Mouse (Mus musculus): ENCODE results near the gene Flrt2. TPM values are rescaled to one million over a fixed set of nuclear protein-coding genes. Genes with fewer than 3 reads are reported as not detected.
"Not testable (repeated sequence)": the region's sequence is repeated elsewhere in the genome, so short reads cannot be mapped to it uniquely, and the experiment has no call there.

Gene Flrt2
- 10 to 100 TPM; 35.5 to 41.6 TPM for total RNA-seq (2021)

DNA sequence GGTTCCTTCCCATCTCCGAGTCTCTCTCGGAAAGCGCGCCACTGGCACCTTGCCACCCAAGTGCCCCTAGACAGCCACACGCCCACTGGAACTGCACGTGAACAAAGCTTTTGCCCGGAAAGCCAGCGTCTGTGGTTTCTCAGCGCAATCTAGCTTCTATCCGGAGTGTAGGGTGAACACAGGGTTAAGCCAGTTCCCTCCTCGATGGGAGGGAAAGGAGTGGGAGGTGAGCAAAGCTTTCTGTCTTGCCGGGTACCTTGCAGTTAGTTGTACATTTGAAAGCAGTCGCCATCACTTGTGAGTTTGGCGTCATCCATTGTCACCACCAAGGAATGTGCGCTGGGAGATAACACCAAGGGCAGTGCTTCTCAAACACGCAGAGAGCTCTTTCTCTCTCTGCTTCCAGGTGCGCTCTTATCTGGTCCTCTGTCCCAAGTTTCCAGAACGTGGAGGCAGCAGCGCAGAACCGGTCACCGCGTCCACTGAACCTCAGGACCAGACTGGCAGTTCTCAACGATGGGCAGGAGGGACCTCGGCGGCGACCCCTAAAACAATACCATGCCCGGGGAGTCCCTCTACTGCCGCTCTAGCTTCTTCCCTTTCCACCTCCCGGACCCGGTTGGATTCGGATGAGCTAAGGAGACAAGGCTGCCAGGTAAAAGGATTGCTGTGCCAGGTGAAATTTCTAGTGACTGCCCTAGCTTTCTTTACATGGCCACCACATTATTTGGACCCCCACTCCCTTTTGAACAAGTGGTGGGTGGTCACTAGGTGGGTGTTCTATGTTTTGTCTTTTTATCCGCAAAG is at the start of gene Flrt2:
Flrt2 (plus strand) TSS at position 266 of the 807 bp plus-strand sequence.
- peak in 1 of 2 experiments; percentile 33 for DNase-seq (ENCODE audit: extremely low spot score in 1 of 2, low spot score in 1 of 2)

DNA sequence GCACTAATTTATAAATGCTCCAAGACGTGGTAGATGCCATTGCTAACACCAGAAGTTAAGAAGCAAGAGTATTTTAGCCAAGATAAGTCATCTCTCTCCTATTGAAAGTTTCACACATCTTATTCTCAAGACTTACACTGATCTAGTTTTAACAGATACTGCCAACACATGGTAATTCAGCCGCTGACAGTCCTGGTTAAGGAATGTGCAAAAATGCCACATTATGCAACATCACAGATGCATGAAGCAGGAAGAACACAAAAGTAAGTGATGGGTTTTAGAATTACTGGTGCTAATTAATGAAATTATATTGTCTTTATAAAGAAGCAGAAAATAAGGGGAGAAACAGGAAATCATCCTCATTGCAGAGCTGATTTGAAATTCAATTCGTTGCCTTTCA is 49.8 kb upstream of the Flrt2 start:
- DNase-seq (ENCODE audit: extremely low spot score in 1 of 2, low spot score in 1 of 2) = no peak

DNA sequence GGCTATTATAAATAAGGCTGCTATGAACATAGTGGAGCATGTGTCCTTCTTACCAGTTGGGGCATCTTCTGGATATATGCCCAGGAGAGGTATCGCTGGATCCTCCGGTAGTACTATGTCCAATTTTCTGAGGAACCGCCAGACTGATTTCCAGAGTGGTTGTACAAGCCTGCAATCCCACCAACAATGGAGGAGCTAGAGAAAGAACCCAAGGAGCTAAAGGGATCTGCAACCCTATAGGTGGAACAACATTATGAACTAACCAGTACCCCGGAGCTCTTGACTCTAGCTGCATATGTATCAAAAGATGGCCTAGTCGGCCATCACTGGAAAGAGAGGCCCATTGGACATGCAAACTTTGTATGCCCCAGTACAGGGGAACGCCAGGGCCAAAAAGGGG is 44.8 kb upstream of the Flrt2 start:
- not testable (repeated sequence) for DNase-seq (ENCODE audit: extremely low spot score in 1 of 2, low spot score in 1 of 2)

DNA sequence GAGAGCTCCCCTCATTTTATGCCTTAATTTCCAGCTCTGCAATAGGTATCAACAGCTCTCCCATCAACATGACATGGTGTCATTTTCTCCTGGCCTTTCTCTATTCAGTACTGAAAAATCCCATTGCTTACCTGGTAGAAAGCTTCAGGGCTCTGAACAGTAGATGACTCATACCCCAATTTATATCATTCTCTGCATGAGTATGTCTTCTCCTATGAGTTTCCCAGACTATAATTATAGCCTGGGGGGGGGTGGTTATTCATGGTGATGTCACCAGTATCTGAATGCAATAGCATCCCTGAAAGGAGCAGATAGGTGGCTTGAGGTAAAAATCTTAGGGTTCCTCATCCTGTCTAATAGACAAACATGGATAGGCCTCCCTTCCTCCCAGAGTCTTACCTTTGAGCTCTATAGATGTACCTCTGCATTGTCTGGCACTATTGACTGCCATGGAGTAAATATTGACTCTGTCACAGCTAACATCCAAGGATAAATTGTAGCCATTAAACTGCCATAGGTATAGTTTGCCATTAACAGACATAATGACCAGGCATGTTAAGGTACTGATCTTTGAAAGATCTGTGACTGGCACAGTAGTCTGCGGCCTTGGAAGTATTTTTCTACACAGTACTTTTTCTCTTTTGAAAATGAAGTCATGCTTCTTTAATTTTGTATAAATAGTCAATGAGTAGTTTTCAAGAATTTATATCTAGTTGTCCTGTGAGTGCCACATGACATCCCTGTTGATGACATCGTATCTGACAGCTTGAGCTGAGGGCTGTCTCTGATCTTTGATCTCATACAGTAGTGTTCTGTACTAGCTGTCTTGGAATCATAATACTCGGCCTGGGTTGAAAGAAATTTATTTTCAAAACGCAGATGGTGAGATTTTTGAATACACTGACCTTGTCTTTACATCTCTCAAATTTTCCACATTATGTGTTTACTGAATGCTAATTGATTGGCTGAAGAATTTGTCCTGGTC is 39.6 kb upstream of the Flrt2 start:
- DNase-seq (ENCODE audit: extremely low spot score in 1 of 2, low spot score in 1 of 2) = no peak

DNA sequence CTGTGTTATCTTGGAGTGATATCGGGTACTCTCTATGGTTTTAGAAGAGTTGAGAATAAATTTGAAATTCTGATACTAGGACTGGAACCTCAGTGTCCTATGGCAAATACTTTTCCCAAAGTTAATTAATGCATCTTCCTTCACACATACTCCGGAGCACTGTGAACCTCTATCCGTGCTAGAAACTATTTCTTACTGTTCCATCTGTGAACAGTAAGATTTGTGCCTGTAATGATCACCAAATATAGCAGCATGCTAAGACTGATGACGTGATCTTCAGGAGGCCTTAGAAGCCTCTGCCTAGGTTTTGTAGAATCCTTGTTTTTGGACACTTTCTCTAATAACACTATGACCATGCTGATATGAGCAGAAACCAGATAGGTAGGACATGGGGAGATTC is 35.4 kb upstream of the Flrt2 start:
- no peak for DNase-seq (ENCODE audit: extremely low spot score in 1 of 2, low spot score in 1 of 2)

DNA sequence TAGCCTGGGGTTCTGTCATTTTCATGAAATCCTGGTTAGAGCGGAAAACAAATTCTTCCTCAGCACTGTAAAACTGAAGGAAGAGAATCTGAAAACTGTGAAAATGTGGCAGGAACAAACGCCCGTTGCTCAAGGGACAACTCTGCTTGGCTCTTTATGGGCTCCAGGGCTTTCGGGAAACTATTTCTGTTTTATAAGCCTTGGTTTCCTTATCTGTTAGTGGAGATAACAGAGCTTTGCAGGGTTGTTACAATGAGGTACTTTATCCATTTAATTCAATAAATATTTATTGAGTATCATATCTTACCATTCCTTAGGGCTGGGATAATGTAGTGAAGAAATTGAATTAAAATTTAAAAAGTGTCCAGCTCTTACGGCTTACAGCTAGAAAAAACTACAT is 24.7 kb upstream of the Flrt2 start:
- DNase-seq (ENCODE audit: extremely low spot score in 1 of 2, low spot score in 1 of 2) = no peak

DNA sequence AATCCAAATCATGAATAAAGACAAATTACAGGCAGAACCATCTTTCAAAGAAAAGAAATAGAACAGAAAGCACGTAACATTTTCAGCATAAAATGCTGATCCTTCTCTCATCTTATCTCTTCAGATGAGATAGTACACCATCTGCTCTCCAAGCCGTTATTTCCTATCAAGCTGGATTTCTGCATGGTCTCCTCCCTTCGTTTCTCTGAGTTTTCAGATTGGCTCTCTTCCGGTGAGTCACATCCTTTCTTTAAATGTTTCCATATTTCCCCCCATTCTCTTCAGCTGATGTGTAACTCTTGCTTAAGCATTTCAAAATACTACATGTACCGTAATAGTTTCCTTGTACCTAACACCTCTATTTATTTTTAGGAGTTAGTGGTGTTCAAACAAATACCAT is 16.3 kb upstream of the Flrt2 start:
- DNase-seq (ENCODE audit: extremely low spot score in 1 of 2, low spot score in 1 of 2) = no peak

DNA sequence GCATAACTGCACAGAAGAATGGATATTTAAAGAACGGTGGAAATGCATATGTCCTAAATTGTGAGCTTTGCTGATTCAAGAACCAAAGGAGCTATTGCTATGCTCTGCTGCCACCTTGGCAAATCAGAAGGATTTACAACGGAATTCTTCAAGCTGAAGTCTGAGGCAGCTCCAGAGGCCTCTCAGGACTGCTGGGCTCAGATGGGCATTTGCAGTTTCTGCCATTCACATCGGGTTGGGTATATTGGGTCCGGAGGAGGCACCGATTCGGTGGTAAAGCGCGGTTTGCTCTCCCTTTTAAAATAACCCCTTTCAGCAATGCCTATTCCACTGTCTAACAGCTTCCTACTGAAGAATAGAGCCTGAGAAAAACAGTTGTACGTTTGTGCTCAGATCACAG is 1.2 kb upstream of the Flrt2 start:
- DNase-seq (ENCODE audit: extremely low spot score in 1 of 2, low spot score in 1 of 2) = peak in 1 of 2 experiments; percentile 31

DNA sequence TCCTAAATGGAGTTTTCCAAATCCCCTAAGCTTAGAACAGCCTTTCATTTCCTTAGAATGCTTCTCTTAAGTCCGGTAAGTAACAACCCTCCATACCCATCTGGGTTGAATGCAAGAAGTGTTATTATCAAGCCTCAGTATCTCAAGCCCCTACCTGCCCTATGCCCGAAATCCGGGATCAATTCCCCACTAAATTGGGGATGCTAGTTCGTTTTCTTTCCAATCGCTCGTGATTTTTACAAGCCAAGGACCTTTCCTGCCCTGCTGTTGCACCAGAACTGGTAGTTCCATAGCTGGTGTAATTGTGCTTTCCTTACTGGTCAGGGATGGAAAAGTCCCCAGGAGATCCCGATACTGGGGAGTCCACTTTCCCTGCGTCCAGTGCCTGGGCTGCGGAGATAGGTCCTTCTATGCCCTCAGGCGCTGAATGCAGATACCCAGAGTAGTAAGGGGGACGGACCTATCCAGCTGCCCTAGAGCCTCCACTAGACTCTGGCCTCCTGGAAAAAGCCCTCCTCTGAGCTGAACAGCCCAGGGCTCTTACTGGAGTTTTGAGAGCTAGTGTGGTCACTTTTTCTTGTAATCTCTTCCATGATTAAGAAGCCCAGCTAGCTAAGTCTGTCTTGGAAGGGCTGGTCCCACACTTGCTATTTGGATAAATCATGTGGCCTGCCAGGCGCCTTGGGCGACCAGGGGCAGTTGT is 1.1 kb downstream of the Flrt2 start:
- peak in 1 of 2 experiments; percentile 14 for DNase-seq (ENCODE audit: extremely low spot score in 1 of 2, low spot score in 1 of 2)

DNA sequence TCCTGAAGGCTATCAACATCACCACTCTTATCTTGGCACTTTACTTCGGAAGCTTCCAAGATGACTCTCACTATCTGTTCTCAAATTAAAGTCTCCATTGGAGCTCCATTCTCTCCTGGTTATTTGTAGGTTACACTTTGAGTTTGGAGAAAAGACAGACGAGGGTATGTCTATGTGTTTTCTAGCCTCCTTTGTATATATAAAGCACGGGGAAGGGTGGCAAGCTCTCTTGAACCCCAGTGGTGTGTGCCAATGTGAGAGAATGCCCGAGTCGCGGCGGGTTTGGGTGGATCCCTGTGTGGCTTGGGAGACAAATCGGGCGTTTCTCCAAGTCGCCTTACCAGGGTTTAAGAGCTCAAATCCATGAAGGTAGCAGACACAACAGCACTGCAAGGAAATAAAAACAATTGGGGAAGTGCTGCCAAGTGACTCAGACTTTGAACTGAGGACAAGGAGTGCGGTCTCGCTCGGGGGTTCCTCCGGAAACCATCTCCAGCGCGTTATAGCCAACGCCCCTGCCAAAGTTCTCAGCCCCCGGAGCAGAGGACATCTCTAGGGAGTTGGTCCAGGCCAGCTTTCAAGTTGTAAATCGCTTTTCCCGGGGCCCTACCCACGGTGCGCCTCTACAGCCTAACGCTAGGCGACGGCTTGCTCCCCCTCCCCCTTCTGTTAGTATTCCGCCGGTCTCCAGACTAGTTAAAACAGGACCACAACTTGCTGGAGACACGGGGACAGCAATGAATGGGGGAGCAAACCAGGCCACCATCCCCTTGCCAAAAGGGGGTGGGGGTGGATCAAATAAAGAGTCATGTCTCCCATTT is 1.8 kb downstream of the Flrt2 start:
- DNase-seq (ENCODE audit: extremely low spot score in 1 of 2, low spot score in 1 of 2) = peak in 1 of 2 experiments; percentile 37

DNA sequence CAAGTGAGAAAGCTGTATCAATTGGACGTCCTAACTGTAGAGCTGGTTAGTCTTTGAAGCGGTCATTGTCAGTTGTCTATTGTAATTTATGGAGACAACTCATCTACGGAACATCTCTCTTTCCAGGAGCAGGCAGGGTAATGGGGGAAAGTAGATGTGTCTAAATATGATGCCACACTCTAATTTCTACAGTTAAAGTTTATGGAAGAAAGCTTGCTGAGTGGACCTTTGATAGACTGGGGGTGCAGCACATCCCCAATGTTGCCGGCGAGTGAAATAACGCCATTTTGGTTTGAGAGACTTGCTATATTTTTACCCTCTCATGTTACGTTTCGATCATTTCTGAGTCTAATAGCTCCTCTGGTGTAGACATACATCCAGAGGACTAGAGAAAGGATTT is 2.5 kb downstream of the Flrt2 start:
- DNase-seq (ENCODE audit: extremely low spot score in 1 of 2, low spot score in 1 of 2) = no peak

DNA sequence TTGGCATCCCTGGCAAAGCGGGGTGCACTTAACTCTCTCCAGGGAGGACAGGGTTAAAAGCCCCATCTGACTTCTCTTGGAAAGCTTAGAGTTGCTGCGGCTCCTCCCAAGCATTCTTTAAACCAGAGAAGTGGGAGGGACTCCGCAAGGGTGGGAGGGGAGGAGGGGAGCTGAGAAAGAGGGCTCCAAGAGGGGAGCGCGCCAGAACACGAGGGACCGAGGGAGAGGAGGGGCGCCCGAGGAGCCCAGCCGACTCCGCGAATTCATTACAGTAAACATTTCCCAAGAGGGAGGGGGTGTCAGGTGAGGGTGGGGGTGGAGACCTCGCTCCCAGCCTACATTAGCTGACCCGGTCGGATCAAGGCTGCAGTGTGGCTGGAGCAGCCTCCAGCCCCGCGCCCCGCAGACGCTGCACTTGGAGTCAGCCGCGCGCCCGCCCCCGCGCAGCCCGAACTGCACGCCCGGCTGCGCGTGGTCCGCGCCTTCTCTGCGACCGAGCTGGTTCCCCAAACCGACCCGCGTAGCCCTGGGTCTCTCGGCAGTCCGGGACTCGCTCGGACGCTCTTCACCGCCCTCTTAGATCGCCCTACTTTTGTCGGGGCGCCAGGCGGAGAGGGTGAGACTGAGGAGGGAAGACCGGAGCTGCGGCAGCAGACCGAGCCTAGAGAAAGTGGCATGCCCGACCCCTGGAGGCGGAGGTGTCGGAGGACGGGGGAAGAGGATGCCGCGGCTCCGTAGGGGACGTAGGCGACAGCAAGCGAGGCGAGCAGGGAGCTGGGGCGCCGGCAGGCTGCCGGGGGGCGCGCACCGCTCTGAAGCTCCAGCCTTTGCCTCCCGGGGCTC is 3.2 kb downstream of the Flrt2 start:
- DNase-seq (ENCODE audit: extremely low spot score in 1 of 2, low spot score in 1 of 2) = peak; percentile 57 to 67

DNA sequence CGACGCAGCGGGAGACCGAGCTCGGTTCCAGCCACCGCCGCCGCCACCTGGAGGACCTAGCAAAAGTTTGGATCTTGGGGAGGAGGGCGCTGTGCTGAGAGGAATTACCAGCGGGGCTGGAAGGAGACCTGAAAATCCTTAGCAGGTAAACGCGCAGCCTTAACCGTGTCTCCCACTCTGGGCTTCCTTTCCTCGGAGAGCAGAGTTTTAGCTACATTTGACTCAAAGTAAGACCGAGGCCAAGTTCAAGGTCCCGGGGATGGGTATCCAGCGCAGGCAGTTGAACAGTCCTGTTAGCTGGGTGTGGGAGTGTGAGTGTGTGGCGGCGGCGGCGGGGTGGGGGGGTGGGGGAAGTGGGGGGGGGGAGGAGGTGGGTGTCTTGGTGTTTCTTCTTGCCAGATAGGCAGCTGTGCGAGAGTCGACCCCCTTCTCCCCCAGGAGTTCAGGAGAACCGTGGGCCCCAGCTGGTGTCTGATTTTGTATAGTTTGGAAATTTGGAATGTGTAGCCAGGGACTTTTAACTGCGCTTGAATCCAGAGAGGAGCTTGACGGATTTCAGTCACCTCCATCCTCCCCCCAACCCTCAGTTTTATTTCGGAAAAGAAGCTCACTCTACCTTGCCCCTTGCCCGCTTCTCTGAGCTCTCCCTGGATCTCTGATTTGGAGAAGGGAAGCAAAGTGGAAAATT is 4.0 kb downstream of the Flrt2 start:
- DNase-seq (ENCODE audit: extremely low spot score in 1 of 2, low spot score in 1 of 2) = no peak

DNA sequence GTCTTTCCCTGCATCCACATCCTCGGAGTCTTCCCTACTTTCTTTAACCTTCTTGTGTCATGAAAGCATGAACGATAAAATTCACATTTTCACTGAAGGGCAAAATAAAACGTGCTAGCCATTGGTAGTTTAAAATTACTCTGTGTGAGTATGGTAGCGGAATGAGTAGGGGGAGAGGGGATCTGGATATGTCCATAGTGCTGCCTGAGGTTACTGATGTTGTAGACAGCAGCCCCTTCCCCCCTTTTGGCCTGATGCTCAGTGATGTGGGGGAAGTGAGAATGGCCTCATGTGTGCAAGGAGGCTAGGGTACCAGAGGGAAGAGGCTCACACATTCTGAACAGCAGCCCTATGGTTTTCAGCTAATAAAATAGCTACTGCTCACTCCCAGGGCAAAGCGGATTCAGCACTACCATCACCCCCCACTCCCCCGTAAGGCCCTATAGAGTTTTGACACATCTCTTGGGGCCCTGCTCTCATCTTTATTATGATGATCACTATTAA is 4.5 kb downstream of the Flrt2 start:
- peak in 1 of 2 experiments; percentile 15 for DNase-seq (ENCODE audit: extremely low spot score in 1 of 2, low spot score in 1 of 2)

DNA sequence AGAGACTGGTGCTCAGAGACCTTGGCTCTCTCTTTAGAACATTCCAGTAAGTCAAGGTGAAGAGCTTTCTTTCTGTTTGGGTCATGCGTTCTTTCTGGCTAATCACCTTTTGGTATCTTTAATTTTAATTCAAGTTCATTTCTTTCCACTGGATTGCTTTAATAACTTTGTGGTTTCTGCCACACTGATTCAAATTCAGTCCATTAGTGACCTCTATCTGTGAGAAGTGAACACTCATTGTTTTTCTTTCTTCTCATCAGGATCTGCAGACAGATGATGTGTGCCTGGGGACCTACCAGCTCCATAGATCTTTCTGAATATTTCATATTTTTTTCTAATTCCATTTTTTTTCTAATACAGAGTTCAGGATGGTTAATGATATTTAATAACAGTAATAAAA is 6.5 kb downstream of the Flrt2 start:
- DNase-seq (ENCODE audit: extremely low spot score in 1 of 2, low spot score in 1 of 2) = no peak

DNA sequence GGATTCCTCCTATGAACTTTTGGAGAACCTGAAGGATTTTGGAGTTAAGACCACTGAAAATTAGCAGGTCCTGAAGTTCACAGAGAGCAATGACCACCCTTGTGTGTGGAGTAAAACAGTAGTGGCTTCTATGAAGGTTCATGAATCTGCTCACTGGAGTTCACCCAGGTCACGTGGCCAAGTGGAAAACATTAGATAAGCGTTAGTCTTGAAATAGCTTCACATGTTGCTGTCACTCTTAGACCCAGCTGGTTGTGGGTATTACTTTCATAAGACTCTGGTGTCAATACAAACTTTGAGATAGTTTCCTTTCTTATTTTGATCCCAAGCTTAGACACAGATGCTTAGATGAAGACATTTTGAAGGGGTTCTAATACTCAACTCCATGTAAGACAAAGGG is 8.7 kb downstream of the Flrt2 start:
- DNase-seq (ENCODE audit: extremely low spot score in 1 of 2, low spot score in 1 of 2) = no peak

DNA sequence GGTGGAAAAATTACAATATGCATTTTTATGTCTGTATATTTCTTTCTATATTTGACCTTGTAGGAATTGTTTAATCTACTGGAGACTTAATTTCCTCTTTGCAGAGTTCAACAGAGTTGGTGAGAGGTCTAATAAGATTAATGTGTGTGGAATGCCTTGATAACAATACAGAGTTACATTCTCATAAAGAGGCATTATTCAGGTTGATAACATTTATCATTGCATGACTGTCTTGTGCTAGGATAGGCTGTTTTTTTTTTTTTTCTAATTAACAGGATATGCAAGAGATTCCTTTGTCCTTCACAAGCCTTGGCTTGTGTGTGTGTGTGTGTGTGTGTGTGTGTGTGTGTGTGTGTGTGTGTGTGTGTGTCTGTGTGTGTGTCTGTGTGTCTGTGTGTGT is 9.6 kb downstream of the Flrt2 start:
- DNase-seq (ENCODE audit: extremely low spot score in 1 of 2, low spot score in 1 of 2) = no peak

DNA sequence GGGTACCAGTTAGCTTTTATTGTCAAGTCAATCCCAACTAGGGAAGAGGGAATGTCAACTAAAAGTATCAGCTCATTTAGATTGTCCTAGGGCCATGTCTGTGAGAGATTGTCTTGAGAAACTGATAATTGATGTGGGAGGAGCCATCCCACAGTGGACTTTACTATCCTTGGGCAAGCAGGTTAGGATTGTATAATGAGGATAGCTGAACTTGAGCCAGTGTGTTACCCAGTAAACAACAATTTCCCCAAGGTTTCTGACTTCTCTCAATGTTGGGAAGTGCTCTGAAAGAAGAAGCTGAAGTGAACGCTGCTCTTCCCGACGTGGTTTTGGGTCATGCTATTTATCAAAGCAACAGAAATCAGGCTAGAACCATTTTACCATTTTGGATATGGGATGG is 13.0 kb downstream of the Flrt2 start:
- no peak for DNase-seq (ENCODE audit: extremely low spot score in 1 of 2, low spot score in 1 of 2)

Data from layer of hippocampus, postnatal 25 days (tissue).